Mouse (Mus musculus): ENCODE results near the gene Usp22.

Usp22 gene

GRCm38 (mm10) chr11:61110928-61111327, 63.9 kb downstream of the Usp22 start:
- in situ Hi-C loops (cut with MboI, MseI) = no loop called here

GRCm38 (mm10) chr11:61110113-61110512, 64.7 kb downstream of the Usp22 start:
- in situ Hi-C loops (cut with MboI, MseI) = no loop called here

DNA sequence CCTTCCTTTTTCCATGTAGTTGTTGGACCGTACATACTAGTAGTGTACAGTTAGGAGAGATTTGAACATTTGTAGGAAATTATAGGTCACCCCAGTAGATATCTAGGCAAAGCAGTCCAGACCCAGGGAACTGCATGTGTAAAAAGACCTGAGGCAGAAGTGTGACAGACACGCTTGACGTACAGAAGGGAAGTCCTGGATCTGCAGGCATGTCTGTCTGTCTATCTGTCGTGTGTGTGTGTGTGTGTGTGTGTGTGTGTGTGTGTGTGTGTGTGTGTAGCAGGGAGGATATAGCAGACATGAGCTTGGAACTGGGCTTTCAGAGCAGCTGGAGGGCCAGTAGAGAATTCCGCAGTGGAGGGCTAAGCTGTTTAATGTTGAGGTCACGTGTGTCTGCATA, 65.1 kb downstream of the Usp22 start:
- in situ Hi-C loops (cut with MboI, MseI) = loop anchor here (5.0 kb wide), 3 partner anchors 33 to 298 kb away; partner anchors contain the start of gene Aldh3a2 (in 1 of the 2)

- in situ Hi-C loops (cut with MboI, MseI) = loop anchor here (5.0 kb wide), 3 partner anchors 33 to 298 kb away; partner anchors contain the start of gene Aldh3a2 (in 1 of the 2)
These were observed 65.9 kb downstream of the Usp22 start for GRCm38 (mm10) chr11:61108911-61109361.

- in situ Hi-C loops (cut with MboI, MseI) = no loop called here
These were observed 70.5 kb downstream of the Usp22 start for GRCm38 (mm10) chr11:61104241-61104901.

GRCm38 (mm10) chr11:61102397-61103339, 72.2 kb downstream of the Usp22 start:
- in situ Hi-C loops (cut with MboI, MseI) = no loop called here

Data from T-helper 17 cell (primary cell).